Mouse (Mus musculus) right cerebral cortex, postnatal 36 days (tissue): Measurements from ENCODE around the gene Tgtp2.
"Not testable (repeated sequence)": the region's sequence is repeated elsewhere in the genome, so short reads cannot be mapped to it uniquely, and the experiment has no call there.

Experiments used
- DNase-seq, 2 experiments: peaks; one replicate each; pipeline ENCODE4 v3.0.0; 2022; ENCODE audit warnings: low spot score in 2 of 2, mixed read lengths in 1 of 2

Gene Tgtp2

DNA sequence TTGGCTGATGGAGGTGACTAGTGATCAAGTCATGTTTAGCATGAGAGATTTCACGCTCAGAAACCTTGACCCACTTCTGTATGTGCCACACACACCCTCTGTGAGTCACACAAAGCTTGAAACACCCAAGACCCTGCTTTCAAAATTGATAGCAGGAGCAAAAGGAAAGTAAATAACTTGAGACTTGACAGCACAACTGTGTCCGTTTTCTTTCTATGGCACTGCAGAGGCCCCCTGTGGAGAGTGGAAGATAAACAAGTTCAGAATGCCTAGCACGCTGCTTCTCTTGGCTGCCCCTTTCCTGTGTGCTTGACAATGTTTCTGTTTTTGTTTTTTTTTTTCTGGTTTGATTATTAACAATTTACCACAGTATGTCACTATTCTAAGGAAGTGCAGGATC lies 20.9 kb upstream of the Tgtp2 start:
- no peak for DNase-seq

DNA sequence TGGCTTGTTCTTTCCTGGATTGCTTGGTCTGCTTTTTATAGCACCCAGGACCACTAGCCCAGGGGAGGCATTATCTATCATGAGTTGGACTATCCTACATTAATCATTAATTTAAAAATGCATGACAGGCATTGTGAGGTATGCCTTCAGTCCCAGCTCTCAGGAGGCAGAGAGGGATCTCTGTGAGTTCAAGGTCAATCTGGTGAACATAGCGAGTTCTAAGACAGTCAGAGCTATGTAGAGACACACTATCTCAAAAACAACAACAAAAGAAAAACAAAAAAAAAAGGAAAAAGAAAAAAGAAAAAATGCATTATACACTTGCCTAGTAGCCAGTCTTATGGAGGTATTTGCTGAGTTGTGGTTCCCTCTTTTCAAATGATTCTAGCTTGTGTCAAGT lies 20.4 kb upstream of the Tgtp2 start:
- no peak for DNase-seq

DNA sequence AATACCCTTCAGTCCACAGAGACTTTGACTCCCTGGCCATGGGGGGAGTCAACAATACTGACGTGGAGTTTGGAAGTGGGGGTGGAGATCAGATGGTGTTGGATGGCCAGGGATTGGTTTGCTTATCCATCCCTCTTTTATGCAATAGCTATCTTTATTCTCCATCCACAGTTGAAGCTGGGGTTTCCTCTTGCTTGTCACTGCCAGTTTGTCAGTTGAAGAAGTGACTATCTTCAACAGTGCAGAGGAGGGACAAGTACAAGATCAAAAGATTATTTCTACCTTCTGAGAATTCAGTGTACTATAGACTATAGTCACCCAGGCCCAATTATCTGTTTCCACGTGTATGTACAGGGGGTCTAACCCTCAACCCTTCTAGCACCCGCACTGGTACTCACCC lies 19.8 kb upstream of the Tgtp2 start:
- no peak for DNase-seq

DNA sequence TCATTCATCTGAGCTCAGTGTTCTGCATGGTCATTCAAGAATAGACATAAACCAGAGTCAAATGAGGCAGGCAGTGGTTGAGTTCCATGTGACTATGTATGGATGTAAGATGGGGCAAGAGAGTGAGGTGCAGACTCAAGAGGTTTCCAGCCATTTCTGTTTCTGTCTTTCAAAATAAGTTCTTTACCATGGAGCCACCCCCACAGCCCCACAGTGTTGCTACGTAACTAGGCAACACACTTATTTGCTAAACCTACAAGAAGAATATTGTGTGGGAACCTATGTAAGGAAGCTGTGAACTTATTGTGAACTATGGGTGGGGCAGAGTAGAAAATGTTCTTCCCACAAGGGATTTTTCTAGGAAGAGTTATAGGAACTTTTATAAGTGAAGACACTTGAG lies 19.1 kb upstream of the Tgtp2 start:
- peak; percentile 26 to 29 for DNase-seq

DNA sequence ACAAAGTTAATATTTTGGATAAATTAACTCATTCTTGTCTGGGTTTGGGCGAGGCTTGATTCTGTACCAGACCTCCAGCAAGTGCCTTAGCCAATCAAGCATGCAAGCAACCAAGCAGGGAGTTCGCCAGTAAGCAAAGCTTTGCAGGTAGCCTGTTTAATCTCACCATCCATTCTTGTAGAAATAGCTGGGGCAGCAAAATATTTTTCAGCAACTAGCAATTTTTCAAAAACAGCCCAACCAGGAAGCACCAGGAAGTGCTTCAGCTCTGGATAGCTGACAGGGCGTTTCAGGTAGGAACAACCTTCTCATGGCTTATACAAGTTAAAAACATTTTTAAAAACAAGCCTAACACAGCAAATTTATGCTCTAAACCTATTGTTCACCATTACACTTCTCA lies 17.9 kb upstream of the Tgtp2 start:
- no peak for DNase-seq

DNA sequence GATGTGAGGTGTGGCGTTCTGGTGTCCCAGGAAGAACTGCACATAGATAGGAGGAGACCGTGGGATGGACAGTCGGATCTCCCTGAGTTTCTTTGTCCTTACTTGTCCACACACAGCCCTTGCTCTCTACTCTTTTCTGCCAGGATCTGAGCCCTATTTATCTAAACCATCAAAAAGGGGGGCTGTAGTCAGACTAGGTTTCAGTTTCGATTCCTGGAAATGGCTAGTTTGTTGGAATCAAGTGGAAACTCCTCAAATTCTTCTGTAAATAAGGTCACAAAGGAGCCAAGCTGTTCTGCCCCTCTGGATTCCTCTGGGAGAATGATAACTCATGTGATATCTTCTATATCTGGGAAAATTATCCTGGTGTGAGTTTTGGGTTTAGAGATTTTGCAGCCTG lies 17.4 kb upstream of the Tgtp2 start:
- no peak for DNase-seq

DNA sequence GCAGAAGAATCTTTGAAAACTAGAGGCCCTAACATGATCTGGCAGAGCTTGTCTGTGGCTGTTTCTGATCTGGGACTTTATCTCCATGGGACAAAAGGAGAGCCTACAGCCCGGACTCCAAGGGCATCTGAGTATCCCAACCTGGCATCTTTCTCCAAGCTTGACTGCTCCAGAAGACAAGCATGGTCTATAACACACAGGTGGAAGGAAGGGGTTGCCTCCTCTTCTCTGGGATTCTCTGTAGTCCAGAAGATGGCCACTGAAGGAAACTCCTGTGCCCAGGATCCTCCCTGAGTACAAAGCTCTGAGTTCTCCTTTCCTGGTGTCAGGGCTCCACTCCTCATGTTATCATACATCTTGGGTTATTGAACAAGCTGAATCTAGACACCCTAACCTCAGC lies 16.6 kb upstream of the Tgtp2 start:
- no peak for DNase-seq

DNA sequence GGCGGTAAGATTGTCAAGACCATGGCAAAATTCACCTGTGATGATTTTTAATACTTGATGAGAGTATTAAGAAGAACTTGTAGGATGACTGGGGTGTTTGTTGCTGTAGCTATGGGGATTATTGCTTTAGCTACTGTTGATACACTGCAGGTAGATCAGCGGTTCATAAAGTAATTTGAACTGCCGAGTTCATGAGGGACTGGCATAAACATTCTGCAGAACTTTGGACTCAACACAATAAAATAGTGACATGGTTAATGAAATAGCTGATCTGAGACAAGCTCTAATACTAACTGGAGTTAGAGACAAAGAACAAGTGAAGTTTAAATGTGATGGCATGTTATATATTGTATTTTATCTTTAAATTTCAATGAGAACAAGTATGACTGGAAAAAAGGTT lies 14.7 kb upstream of the Tgtp2 start:
- no peak for DNase-seq

DNA sequence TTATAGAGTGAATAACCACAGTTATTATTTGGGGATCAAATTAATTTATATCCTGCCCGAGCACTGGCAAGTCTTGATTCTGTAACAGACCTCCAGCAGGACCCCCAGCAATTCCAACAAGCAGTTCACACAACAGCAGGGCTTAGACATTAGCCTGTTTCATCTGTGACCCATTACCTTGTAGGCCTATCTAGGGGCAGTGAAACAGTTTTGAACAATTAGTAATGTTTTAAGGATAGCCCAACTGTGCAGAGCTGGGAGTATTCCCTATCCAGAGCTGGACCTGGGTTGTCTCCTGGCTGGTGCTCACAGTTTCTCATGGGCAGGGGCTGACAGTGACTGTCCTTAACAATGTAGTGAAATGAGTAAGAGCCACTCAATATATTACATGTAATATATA lies 13.0 kb upstream of the Tgtp2 start:
- no peak for DNase-seq

DNA sequence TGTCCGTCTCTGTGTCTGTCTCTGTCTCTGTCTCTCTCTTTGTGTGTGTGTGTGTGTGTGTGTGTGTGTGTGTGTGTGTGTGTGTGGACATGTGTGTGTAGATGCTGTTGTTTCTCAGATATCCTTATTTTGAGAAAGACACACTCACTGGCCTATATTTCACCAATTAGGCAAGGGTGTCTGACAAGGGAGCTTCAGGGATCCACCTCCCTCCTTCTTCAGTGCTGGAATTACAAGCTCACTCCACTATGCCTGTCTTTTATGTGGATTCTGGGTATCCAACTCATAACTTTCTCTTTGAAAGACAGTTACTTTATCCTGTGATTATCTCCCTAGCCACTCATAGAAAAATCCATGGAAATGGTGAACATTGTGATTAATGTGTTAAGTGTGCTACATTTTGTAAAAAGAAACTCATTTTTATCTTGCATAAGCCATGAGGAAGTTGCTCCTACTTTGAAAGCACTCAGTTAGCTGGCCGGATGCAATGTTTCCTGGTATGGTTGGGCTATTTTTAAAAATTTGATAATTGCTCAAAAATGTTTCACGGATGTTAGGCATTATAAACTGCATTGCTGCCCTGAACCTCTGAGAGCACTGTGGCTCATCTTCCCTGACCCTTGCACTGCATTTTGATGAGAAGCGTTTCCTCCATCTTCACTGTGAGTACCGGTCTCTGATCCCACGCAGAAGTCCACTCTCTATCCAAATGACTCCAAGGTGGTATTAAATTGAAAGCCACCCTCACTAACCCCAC lies 12.2 kb upstream of the Tgtp2 start, which contains the start of gene Ifi47:
TSS of gene Ifi47 (plus strand) at position 587 of the 757 bp plus-strand sequence.
- DNase-seq, result not testable (repeated sequence)

DNA sequence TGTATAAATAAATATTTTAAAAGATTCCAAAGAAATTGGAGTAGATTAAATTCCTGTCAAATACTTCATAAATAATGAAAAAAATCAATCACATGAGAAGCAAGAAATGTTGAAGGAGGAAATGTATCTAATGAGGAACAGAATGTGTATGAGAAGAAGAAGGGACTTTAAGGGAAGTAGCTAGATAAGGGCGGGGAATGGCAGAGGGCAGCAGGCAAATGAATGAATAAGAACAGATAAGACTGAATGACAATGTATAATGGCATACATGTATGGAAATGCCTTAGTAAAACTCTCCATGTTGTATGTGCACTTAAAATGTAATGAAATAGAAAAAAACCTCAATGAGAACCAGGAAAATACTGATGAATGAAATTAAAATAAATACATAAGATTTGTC lies 4.4 kb upstream of the Tgtp2 start:
- no peak for DNase-seq

DNA sequence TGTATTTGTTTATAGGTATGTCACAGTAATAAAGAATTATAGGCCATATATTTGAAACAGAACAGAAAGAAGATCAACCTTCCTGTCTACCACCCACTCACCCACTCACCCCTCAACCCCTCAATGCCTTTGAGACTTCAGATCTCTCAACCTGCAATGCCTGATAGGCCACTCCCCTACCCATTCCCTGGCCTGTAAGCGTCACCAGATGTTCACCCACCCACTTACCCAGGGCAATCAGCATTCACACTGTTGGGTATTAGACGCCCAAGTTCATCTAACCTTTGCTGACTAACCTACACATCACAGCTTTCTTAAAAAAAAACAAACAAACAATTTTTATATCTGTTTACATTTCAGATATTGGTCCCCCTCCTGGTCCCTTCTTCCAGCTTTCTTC lies 2.1 kb downstream of the Tgtp2 start:
- not testable (repeated sequence) for DNase-seq

DNA sequence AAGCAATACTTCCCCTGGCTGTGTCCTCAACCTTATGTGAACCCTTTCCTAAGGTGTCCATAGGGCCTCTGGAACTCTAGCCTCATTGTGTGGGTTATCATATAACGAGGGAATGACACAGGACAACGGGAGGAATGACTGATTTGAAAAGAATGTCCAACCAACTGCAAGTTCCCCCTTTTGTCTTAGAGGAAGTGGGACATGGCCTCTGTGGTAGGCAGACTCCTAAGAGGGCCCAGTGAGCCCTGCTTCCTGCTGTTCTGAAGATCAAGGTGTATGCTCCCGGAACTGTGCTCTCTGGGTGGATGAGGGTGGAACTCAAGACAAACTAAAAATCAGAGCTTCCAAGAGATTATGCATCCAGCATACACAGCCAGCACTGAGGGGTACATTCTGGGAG lies 3.9 kb downstream of the Tgtp2 start:
- not testable (repeated sequence) for DNase-seq

DNA sequence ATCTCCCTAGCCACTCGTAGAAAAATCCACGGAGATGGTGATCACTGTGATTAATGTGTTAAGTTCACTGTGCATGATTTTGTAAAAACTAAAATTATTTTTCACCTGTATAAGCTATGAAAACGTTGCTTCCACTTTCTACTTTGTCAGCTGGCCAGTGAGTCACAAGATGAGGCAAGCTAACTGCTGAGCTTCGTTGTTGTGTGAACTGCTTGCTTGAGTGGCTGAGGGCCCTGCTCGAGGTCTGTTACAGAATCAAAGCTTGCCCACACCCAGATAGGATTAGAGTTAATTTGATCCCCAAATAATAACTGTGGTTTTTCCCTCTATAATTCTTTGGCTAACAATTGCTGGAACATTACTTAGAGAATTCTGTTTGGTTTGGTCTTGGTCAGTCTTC lies 12.1 kb downstream of the Tgtp2 start:
- DNase-seq, result not testable (repeated sequence)

DNA sequence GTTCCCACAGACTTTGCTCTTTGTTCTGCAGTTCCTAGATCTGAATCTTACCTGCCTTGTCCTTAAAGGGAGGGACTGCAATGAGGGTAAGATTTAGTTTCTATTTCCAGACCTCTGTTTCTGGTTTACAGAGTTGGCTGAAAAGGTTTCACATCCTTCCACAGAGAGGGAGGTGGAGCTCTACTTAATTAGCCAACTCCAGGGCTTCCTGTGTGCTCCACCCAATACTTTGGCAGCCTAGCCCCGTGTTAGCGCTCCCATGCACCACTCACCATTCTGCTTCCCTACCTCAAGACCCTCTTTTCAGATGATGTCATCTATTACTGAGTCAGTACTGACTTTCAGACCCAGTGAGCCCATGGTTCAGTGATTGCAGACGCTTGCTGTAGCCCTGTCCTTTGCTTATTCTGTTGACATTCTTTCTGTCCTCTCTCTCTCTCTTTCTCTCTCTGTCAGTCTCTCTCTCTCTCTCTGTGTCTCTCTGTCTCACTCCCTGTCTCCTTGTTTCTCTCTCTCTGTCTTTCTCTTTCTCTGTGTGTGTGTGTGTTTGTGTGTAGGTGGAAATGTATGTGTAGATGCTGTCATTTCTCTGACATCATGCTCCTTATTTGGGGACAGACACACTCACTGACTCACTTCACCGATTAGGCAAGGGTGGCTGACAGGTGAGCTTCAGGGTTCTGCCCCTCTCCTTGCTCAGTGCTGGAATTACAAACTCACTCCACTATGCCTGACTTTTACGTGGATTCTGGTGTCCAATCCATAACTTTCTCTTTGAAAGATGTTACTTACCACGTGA lies 12.7 kb downstream of the Tgtp2 start, which contains the start of gene 9930111J21Rik2:
TSS of gene 9930111J21Rik2 (minus strand) at position 150 of the 799 bp plus-strand sequence.
- not testable (repeated sequence) for DNase-seq

DNA sequence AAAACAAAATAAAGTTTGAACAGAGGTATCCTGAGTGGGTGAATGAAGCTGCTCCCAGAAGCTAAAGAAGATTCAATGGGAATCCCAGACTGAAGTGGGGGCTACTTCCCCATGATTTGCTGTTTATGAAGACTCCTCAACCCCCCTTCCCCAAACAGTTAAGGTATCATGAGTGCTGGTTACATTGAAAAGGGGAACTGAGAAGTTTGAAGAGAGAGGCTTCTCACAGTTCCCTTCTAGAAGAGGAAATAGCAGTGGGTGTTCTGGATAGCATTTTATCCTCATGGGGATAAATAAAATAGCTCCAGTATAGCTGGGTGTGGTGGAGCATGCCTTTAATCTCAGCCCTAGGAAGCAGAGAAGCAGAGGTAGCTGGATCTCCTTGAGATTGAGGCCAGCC lies 13.9 kb downstream of the Tgtp2 start:
- DNase-seq, result not testable (repeated sequence)

DNA sequence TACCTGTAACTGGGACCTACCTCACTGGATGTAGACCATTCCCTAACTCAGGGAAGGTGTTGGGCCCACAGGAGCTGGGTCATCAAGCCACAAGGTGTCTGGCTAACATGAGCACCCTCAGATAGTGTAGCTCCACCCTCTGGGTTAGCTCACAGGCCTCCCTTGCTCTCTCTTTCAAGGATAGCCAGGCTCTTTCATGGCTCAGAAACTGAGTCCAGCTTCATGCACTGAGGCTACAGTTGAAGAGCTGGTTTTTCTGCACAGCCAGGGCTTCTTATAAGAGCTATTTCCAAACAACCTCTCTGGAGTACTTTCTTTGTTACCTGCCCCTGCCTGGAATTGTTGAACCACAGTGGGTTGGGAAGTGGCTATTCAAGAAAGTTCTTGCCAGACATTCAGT lies 51.9 kb downstream of the Tgtp2 start:
- DNase-seq, result not testable (repeated sequence)
